Mouse (Mus musculus): Measurements from ENCODE around the gene Nos1.

- TF ChIP-seq CTCF (IDR thresholded peaks at IDR 0.05; ENCODE audit: low read depth) (no peak), EP300 (IDR thresholded peaks at IDR 0.05; ENCODE audit: low read depth) (no peak)
Observed at GRCm38 (mm10) chr5:117761181-117761832, 19.5 kb upstream of the Nos1 start.

Data from heart, postnatal 0 days (tissue).